Mouse (Mus musculus) CH12.LX (cell line): ENCODE results near the gene Gjd3. TPM values are rescaled to one million over a fixed set of nuclear protein-coding genes. Genes with fewer than 3 reads are reported as not detected.

ENCODE experiments used
- DNase-seq: peaks from one replicate; pipeline ENCODE4 v3.0.0-alpha.2; 2013; ENCODE audit errors: extremely low read depth
- H3K27ac ChIP-seq: 2 replicates; pipeline ENCODE4 v1.5.1; 2012; ENCODE audit warnings: low read depth, mild to moderate bottlenecking, control low read depth, moderate library complexity; ENCODE audit not compliant: insufficient read depth
- H3K27me3 ChIP-seq: replicated peaks from 2 replicates; pipeline ENCODE3; 2012; ENCODE audit warnings: inconsistent platforms
- H3K36me3 ChIP-seq, 2 experiments: replicated peaks in 1 of 2; 2 replicates each; pipeline versions ENCODE3 to v1.6.1; 2012; ENCODE audit warnings: inconsistent platforms in 1 of 2, low read length in 1 of 2, mild to moderate bottlenecking in 1 of 2, mixed read lengths in 1 of 2, moderate library complexity in 1 of 2; ENCODE audit not compliant: control insufficient read depth in 1 of 2, insufficient read depth in 1 of 2
- H3K4me1 ChIP-seq, 2 experiments: 2 replicates each; pipeline ENCODE4 v1.6.1; 2012; ENCODE audit warnings: inconsistent platforms in 1 of 2, moderate library complexity in 1 of 2; ENCODE audit not compliant: insufficient read depth in 2 of 2, control insufficient read depth in 1 of 2
- H3K4me2 ChIP-seq: 2 replicates; pipeline ENCODE4 v1.6.1; 2012; ENCODE audit warnings: low read depth, mild to moderate bottlenecking, control low read depth; ENCODE audit not compliant: poor library complexity, insufficient read depth, severe bottlenecking
- H3K4me3 ChIP-seq, 3 experiments: fragments of 150-350 bp in 1 of 3; sonication (generic) in 1 of 3; replicated peaks in 1 of 3; 2 replicates each; pipeline versions ENCODE3 to v1.5.1; 2011 to 2012; ENCODE audit warnings: low read depth in 2 of 3, low read length in 2 of 3, mild to moderate bottlenecking in 2 of 3, moderate library complexity in 2 of 3, control low read depth in 1 of 3, improper control_type of control experiment in 1 of 3, inconsistent platforms in 1 of 3, mixed read lengths in 1 of 3; ENCODE audit not compliant: poor library complexity in 1 of 3
- H3K79me2 ChIP-seq: replicated peaks from 2 replicates; pipeline ENCODE4 v1.6.1; 2012; ENCODE audit warnings: mild to moderate bottlenecking, moderate library complexity; ENCODE audit not compliant: control insufficient read depth, poor library complexity, insufficient read depth, severe bottlenecking; ENCODE audit errors: extremely low read depth
- H3K9ac ChIP-seq: 2 replicates; pipeline ENCODE4 v1.6.1; 2012; ENCODE audit warnings: low read depth, mild to moderate bottlenecking, control low read depth, moderate library complexity; ENCODE audit not compliant: insufficient read depth
- H3K9me3 ChIP-seq: replicated peaks from 2 replicates; pipeline ENCODE3; 2012; ENCODE audit warnings: low read length, inconsistent platforms, mixed read lengths
- CHD2 ChIP-seq: IDR thresholded peaks from 2 replicates; pipeline ENCODE4 v1.6.1; 2011; ENCODE audit warnings: low read length, improper control_type of control experiment
- CTCF ChIP-seq, 2 experiments: IDR thresholded peaks in 1 of 2; conservative IDR thresholded peaks in 1 of 2; 2 replicates each; pipeline ENCODE4 v1.5.1; 2011 to 2012; ENCODE audit warnings: low read depth in 2 of 2, low read length in 2 of 2, improper control_type of control experiment in 1 of 2, inconsistent platforms in 1 of 2, mild to moderate bottlenecking in 1 of 2, moderate library complexity in 1 of 2
- ELF1 ChIP-seq: IDR thresholded peaks from 2 replicates; pipeline ENCODE4 v1.6.1; 2014; ENCODE audit warnings: low read depth, mild to moderate bottlenecking, inconsistent platforms, low read length, improper control_type of control experiment
- EP300 ChIP-seq: IDR thresholded peaks from 2 replicates; pipeline ENCODE4 v1.6.1; 2011; ENCODE audit warnings: low read length, improper control_type of control experiment
- ETS1 ChIP-seq: conservative IDR thresholded peaks from 2 replicates; pipeline ENCODE4 v1.6.1; 2012; ENCODE audit warnings: low read depth, mild to moderate bottlenecking, inconsistent platforms, low read length, improper control_type of control experiment, moderate library complexity
- GABPA ChIP-seq: IDR thresholded peaks from 2 replicates; pipeline ENCODE4 v1.6.1; 2012; ENCODE audit warnings: low read depth, low read length, improper control_type of control experiment, inconsistent platforms; ENCODE audit not compliant: insufficient replicate concordance
- HCFC1 ChIP-seq: IDR thresholded peaks from 2 replicates; pipeline ENCODE4 v1.6.1; 2012; ENCODE audit warnings: low read depth, mild to moderate bottlenecking, inconsistent platforms, low read length, improper control_type of control experiment
- JUN ChIP-seq: IDR thresholded peaks from 2 replicates; pipeline ENCODE4 v1.6.1; 2011; ENCODE audit warnings: low read depth, mild to moderate bottlenecking, low read length, improper control_type of control experiment, moderate library complexity; ENCODE audit not compliant: insufficient read depth
- JUND ChIP-seq: conservative IDR thresholded peaks from 2 replicates; pipeline ENCODE4 v1.6.1; 2011; ENCODE audit warnings: low read depth, low read length, improper control_type of control experiment
- MAFK ChIP-seq: IDR thresholded peaks from 2 replicates; pipeline ENCODE4 v1.6.1; 2011; ENCODE audit warnings: low read length, improper control_type of control experiment; ENCODE audit not compliant: insufficient replicate concordance
- MAX ChIP-seq: IDR thresholded peaks from 2 replicates; pipeline ENCODE4 v1.6.1; 2011; ENCODE audit warnings: low read length, improper control_type of control experiment
- MAZ ChIP-seq: IDR thresholded peaks from 2 replicates; pipeline ENCODE4 v1.6.1; 2012; ENCODE audit warnings: low read depth, mild to moderate bottlenecking, inconsistent platforms, low read length, improper control_type of control experiment, moderate library complexity
- MEF2A ChIP-seq: IDR thresholded peaks from 2 replicates; pipeline ENCODE4 v1.6.1; 2014; ENCODE audit warnings: low read depth, mild to moderate bottlenecking, inconsistent platforms, low read length, improper control_type of control experiment, borderline replicate concordance
- MXI1 ChIP-seq: IDR thresholded peaks from 2 replicates; pipeline ENCODE4 v1.6.1; 2011; ENCODE audit warnings: mild to moderate bottlenecking, low read depth, low read length, improper control_type of control experiment
- MYC ChIP-seq: IDR thresholded peaks from 2 replicates; pipeline ENCODE4 v1.6.1; 2011; ENCODE audit warnings: low read depth, mild to moderate bottlenecking, improper control_type of control experiment, low read length
- NRF1 ChIP-seq: IDR thresholded peaks from 2 replicates; pipeline ENCODE4 v1.6.1; 2014; ENCODE audit warnings: low read depth, mild to moderate bottlenecking, inconsistent platforms, low read length, improper control_type of control experiment, moderate library complexity
- POLR2A ChIP-seq: IDR thresholded peaks from 2 replicates; pipeline ENCODE4 v1.6.1; 2011; ENCODE audit warnings: low read depth, mild to moderate bottlenecking, improper control_type of control experiment, low read length
- POLR2AphosphoS2 ChIP-seq: IDR thresholded peaks from 2 replicates; pipeline ENCODE4 v1.6.1; 2011; ENCODE audit warnings: low read depth, low read length, improper control_type of control experiment
- RCOR1 ChIP-seq: conservative IDR thresholded peaks from 2 replicates; pipeline ENCODE4 v1.6.1; 2012; ENCODE audit warnings: low read depth, mild to moderate bottlenecking, inconsistent platforms, low read length, improper control_type of control experiment
- SMC3 ChIP-seq: IDR thresholded peaks from 2 replicates; pipeline ENCODE4 v1.6.1; 2011; ENCODE audit warnings: low read depth, low read length, improper control_type of control experiment
- UBTF ChIP-seq: IDR thresholded peaks from 2 replicates; pipeline ENCODE4 v1.6.1; 2012; ENCODE audit warnings: low read depth, mild to moderate bottlenecking, inconsistent platforms, low read length, improper control_type of control experiment, moderate library complexity
- USF1 ChIP-seq: IDR thresholded peaks from 2 replicates; pipeline ENCODE4 v1.6.1; 2014; ENCODE audit warnings: low read depth, mild to moderate bottlenecking, inconsistent platforms, low read length, improper control_type of control experiment
- ZKSCAN1 ChIP-seq: IDR thresholded peaks from 2 replicates; pipeline ENCODE4 v1.6.1; 2012; ENCODE audit warnings: low read depth, inconsistent platforms, low read length, improper control_type of control experiment, borderline replicate concordance
- ZMIZ1 ChIP-seq: IDR thresholded peaks from 2 replicates; pipeline ENCODE4 v1.6.1; 2012; ENCODE audit warnings: low read depth, mild to moderate bottlenecking, inconsistent platforms, low read length, improper control_type of control experiment
- dilution Hi-C: fragments of 300-500 bp; cut with MboI; formaldehyde crosslinking; loops from 2 replicates; pipeline ENCODE4 v1.14.3; 2020; ENCODE audit warnings: low sequenced_read_pairs; ENCODE audit not compliant: extremely low pct_unique_long_range_greater_than_20kb, extremely low pct_ligation_motif_present
- in situ Hi-C: fragments of 300-500 bp; cut with MboI; formaldehyde crosslinking; loops from 3 replicates; pipeline ENCODE4 v1.14.3; 2019; ENCODE audit warnings: low sequenced_read_pairs, low pct_ligation_motif_present, low pct_unique_long_range_greater_than_20kb, mixed read lengths
- polyA plus RNA-seq: library from polyadenylated mRNA; unstranded; fragments of >175 nt; gene quantifications from 2 replicates; pipeline ENCODE4 v1.2.1, GENCODE M21; 2012; ENCODE audit warnings: low read depth; ENCODE audit not compliant: insufficient read length
- total RNA-seq, 2 experiments: library from RNA; depleted of rRNA; stranded (reverse); fragments of 300-350 nt in 1 of 2; fragments of >200 nt in 1 of 2; gene quantifications; 2 replicates each; pipeline ENCODE4 v1.2.3; 2012 to 2014

The Gjd3 gene
- total and polyA plus RNA-seq, 3 experiments: 0.47 TPM; not detected in 2

- TF ChIP-seq ELF1 (no peak), USF1 (no peak), JUN (no peak), MAZ (no peak), NRF1 (no peak), MEF2A (0 out of 2 replicates have a peak, but pooled peaks have one; percentile 3)
Observed at GRCm38 (mm10) chr11:98944897-98945604, 37.8 kb downstream of the Gjd3 start (continued).

GRCm38 (mm10) chr11:98943741-98944461 lies 38.9 kb downstream of the Gjd3 start:
- dilution Hi-C loops (no loop called here), in situ Hi-C loops (no loop called here)
- Histone ChIP-seq H3K4me1 (peaks cover 54 to 93% of the 10 kb centered on the region in 2 experiments), H3K9ac (peak overlapping the region; percentile 42), H3K27me3 (no peaks in the 10 kb centered on the region), H3K79me2 (peaks cover 8% of the 10 kb centered on the region), H3K4me2 (peak overlapping the region; percentile 80), H3K9me3 (no peaks in the 10 kb centered on the region), H3K27ac (peak overlapping the region; percentile 95), H3K36me3 (no peaks in the 10 kb centered on the region), H3K4me3 (peak overlapping the region; percentile 26 to 40 (median 34))
- peak; percentile 78 for DNase-seq
- peak; percentile 87 for TF ChIP-seq CHD2
- no peak for TF ChIP-seq GABPA
- no peak for TF ChIP-seq UBTF
- TF ChIP-seq ETS1: peak; percentile 42; the same call in 1 of the 2 replicates
- peak; percentile 32; the same call in 1 of the 2 replicates for TF ChIP-seq MEF2A
- no peak for TF ChIP-seq POLR2AphosphoS2

- Histone ChIP-seq H3K9ac (peak overlapping the region; percentile 42), H3K4me2 (peak overlapping the region; percentile 80), H3K36me3 (no peaks in the 10 kb centered on the region), H3K4me1 (peaks cover 53 to 93% of the 10 kb centered on the region in 2 experiments), H3K27ac (peak overlapping the region; percentile 95), H3K4me3 (peak overlapping the region; percentile 51 to 90 (median 72)), H3K27me3 (no peaks in the 10 kb centered on the region), H3K79me2 (peaks cover 8% of the 10 kb centered on the region), H3K9me3 (no peaks in the 10 kb centered on the region)
- dilution Hi-C loops: no loop called here
- in situ Hi-C loops: no loop called here
- peak; percentile 91 for DNase-seq
- TF ChIP-seq CHD2 (peak; percentile 84), HCFC1 (peak; percentile 49; the same call in 1 of the 2 replicates), ZMIZ1 (peak; percentile 35), MXI1 (peak; percentile 77; the same call in 1 of the 2 replicates), POLR2A (peak; percentile 47; the same call in 1 of the 2 replicates), EP300 (peak; percentile 87), MAFK (peak; percentile 48; the same call in 1 of the 2 replicates), CTCF (conservative IDR thresholded peaks at IDR 0.05 in 1 of 2, IDR thresholded peaks at IDR 0.05 in 1 of 2; ENCODE audit: low read depth in 2 of 2, low read length in 2 of 2) (no peak), JUND (no peak), ZKSCAN1 (no peak), JUN (no peak), SMC3 (peak; percentile 12; the same call in 1 of the 2 replicates), RCOR1 (peak; percentile 86; the same call in 1 of the 2 replicates), MAX (peak; percentile 69; the same call in 1 of the 2 replicates), UBTF (0 out of 2 replicates have a peak, but pooled peaks have one; percentile 55), NRF1 (peak; percentile 45; the same call in 1 of the 2 replicates), MYC (0 out of 2 replicates have a peak, but pooled peaks have one; percentile 48)
Observed at GRCm38 (mm10) chr11:98942923-98943641, 39.7 kb downstream of the Gjd3 start.
